Mouse (Mus musculus) kidney, adult 8-10 months (tissue): ENCODE measurements around the gene Nxph1.

ENCODE experiments used
- DNase-seq, 2 experiments: peaks; one replicate each; pipeline ENCODE4 v3.0.0; 2022

Gene Nxph1

DNA sequence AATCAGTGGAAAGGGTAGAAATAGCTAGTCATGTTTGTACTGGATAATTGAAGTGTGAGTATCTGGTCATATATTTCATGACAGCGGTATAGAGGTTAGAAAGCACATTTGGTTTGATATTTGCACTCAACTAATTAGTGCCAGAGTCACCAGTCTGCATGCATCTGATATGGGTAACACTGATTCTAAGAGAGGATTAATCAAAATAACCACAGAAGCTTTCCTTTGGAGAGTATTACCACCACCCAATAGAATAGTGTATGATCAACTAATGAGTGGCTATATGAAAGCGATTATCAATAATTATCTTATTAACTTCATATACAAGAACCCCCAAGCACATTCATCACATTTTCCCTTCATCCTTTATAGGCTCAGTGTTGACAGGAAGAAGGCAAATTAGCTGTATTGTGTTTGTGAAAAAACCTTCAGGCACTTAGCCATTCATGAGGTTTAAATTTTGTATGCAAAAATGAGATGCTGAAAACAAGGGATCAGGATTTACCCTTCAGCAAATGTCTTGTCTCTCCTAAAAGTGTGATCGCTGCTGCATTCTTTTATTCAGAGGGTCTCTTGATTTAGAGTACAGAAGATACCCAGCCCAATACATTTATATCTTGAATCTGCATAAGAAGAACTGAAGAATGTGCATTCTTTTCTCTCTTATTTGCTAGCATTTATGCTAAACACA is 185.5 kb downstream of the Nxph1 start:
- no peak for DNase-seq

GRCm38 (mm10) chr6:9147966-9148365 is 199.7 kb downstream of the Nxph1 start:
- no peak for DNase-seq

DNA sequence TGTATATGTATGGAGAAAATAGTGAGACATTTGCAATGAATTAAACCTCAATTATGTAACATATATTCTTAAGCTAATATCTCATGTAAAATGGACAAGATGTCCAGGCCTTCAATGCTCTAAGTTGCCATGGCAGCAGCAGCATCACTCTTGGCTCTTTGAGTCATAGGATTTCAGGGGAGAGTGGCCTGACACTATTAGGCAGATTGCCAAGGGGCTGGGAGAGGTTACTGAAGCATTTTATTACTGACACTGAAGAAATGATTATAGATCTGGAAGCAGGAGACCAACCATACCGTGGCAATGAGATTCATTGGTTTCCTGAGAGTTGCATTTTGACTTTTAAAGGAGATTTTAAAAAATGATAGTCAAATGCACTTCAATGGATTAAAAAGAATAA is 201.6 kb downstream of the Nxph1 start:
- DNase-seq, result no peak

DNA sequence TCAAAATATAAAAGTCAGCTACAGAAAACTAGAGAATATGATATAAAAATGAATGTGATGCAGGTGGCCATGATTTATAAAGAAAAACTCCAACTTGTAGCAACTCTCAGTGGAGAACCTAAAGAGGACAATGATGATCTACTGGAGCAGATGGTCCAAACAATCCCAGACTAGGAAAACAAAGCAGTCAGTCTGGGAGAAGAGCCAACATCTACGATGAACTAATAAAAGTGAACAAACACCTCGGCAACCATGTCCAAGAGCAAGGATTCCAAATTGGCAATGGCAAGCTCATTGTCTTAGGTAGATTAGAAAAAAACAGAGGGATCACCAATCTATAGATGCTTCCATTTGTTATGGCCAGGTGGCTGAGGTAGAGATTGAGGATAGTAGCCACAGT is 211.0 kb downstream of the Nxph1 start:
- no peak for DNase-seq

DNA sequence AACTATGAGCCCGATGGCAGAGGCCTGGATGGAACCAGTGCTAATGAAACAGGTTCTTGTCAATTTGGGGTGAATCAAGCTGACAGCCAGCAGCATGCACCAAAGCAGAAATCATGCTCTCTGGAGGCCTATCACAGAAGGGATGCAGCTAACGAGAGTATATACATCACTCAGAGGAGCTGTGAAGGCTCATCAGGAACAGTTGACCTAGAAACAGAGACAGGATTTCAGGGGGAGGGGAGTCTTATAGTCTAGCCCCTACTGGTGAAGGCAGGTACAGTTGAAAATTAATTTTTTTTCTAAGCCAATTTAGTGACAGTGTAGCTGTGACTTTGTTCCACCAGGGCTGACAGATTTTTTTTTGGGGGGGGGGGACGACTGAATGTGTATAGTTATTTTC is 234.2 kb downstream of the Nxph1 start:
- no peak for DNase-seq

DNA sequence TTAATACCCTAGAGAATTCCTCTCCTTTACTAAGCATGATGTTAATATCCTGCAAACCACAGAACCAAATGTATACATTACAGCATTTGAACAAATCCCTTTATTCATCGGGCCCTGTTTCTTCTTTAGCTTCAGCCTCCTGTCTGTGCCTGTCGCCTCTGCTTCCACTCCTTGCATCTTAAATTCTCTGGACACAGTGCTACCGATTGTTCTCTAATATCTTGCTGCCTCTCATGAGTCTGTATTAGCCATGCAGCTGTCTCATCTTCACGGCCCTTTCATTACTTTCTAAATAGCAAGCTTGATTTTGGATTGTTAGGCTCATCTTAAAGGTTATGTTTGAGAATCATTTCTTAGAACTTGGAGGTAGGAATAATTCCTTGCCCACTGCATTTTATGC is 262.5 kb downstream of the Nxph1 start:
- no peak for DNase-seq

DNA sequence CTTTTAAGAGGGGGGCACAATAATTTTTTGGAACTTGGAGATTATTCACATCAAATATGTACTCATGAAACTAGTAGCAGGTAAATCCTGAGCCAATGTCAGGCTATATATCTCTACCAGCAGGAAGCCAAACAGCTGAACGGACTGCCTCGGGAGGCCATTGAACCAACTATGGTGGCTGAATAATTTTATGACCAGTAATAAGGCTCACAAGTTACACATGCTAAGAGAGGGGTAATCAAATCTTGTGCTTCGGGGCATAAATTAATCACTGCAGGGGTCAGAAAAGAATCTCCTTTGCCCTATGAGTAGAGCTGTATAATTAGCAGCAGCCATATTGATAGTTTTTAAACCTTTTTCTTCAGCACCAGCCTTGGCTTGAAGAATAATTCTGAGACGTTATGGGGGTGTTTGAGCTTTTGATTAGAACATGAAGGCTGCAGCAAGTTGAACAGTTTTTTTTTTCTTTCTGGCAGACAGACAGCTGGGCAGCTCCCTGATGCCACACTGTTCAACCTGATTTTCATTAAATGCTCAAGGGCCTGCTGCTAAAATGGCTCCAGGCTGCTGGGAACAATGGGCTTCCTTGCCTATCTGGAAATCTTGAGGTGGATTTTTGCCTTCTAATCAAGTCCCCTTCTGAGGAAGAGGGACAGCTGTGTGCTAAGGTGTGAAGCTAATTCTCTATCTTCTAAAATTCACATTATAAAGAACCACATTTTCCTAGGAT is 272.7 kb downstream of the Nxph1 start:
- DNase-seq, result no peak

- DNase-seq, result peak; percentile 3 to 38
These were observed 286.6 kb downstream of the Nxph1 start for GRCm38 (mm10) chr6:9234802-9235201.

DNA sequence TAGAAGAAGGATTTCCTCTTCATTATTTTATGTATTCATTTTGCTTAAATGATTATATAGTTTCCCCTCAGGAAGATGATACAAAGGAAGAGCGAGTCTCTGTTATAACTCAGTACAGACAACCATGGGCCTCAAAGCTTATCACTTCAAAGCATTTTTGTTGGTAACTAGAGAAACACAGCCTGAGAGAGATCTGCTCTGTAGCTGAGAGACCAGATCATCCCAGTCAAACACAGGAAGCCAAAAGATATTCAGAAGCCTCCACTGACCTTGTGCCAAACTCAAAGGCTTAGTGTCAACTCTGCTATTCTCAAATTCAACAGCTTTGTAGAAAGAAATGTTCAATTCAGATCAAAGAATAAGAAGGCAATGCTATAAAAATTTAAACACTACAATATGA is 319.8 kb downstream of the Nxph1 start:
- no peak for DNase-seq
